Mouse (Mus musculus): Measurements from ENCODE around the gene Taf9. TPM values are rescaled to one million over a fixed set of nuclear protein-coding genes. Genes with fewer than 3 reads are reported as not detected.

Gene Taf9
- 1.8 TPM in 1 of 2 replicates, not detected in the other for total RNA-seq (2014; rRNA removed; ENCODE audit: low replicate concordance)
- polyA plus RNA-seq (2015; fragmentation: Nextera tagmentation; extraction: Ambion mirVana), result 7.9 and 10.5 TPM in 2 replicates

GRCm38 (mm10) chr13:100651439-100652186 is at the start of gene Taf9:
Gene Taf9, plus strand, starts transcription at chr13:100651579.
- under 1% methylated on average over 61 of the region's 63 CpGs for WGBS
- TF ChIP-seq CTCF (IDR thresholded peaks at IDR 0.05; ENCODE audit: low read depth) (no peak), EP300 (IDR thresholded peaks at IDR 0.05; ENCODE audit: low read depth) (no peak)
- ATAC-seq (ENCODE audit: insufficient read depth, low read depth), result peak; percentile 66

GRCm38 (mm10) chr13:100602239-100602902 is 49.0 kb upstream of the Taf9 start:
- ATAC-seq (ENCODE audit: insufficient read depth, low read depth), result no peak
- no peak overlapping the region for H3K4me3 ChIP-seq (ENCODE audit: low read depth, low read length)
- no peak overlapping the region for H3K9ac ChIP-seq (replicated peaks; ENCODE audit: low read depth, low read length)
- no peak for DNase-seq (ENCODE audit: low spot score)
- WGBS, result 76% methylated on average over 5 of the region's 5 CpGs
- H3K36me3 ChIP-seq (replicated peaks; ENCODE audit: control insufficient read depth, insufficient read depth, low read length), result no peaks in the 10 kb centered on the region
- no peaks in the 10 kb centered on the region for H3K27me3 ChIP-seq (ENCODE audit: control insufficient read depth, insufficient read depth, low read length)
- no peaks in the 10 kb centered on the region for H3K4me1 ChIP-seq (ENCODE audit: control insufficient read depth, insufficient read depth)
- no peaks in the 10 kb centered on the region for H3K9me3 ChIP-seq (replicated peaks; ENCODE audit: control insufficient read depth, low read length)
- TF ChIP-seq CTCF (IDR thresholded peaks at IDR 0.05; ENCODE audit: low read depth) (no peak), EP300 (IDR thresholded peaks at IDR 0.05; ENCODE audit: low read depth) (no peak)
- no peak overlapping the region for H3K27ac ChIP-seq (ENCODE audit: low read depth)
- no peak overlapping the region for H3K4me2 ChIP-seq (ENCODE audit: low read depth, low read length)

More at GRCm38 (mm10) chr13:100651439-100652186, at the start of gene Taf9:
- Histone ChIP-seq H3K9me3 (replicated peaks; ENCODE audit: control insufficient read depth, low read length) (no peaks in the 10 kb centered on the region), H3K4me2 (ENCODE audit: low read depth, low read length) (peak within 1 kb of the TSS; percentile 68), H3K27ac (ENCODE audit: low read depth) (peak within 1 kb of the TSS; percentile 96), H3K9ac (replicated peaks; ENCODE audit: low read depth, low read length) (peak within 1 kb of the TSS; percentile 93), H3K36me3 (replicated peaks; ENCODE audit: control insufficient read depth, insufficient read depth, low read length) (peaks cover 5% of the 10 kb centered on the region), H3K27me3 (ENCODE audit: control insufficient read depth, insufficient read depth, low read length) (no peaks in the 10 kb centered on the region), H3K4me1 (ENCODE audit: control insufficient read depth, insufficient read depth) (peaks cover 6% of the 10 kb centered on the region), H3K4me3 (ENCODE audit: low read depth, low read length) (peak within 1 kb of the TSS; percentile 89)
- peak; percentile 45 for DNase-seq (ENCODE audit: low spot score)

- WGBS, result 88% methylated on average over 10 of the region's 10 CpGs
- ATAC-seq (ENCODE audit: insufficient read depth, low read depth), result no peak
- TF ChIP-seq CTCF (IDR thresholded peaks at IDR 0.05; ENCODE audit: low read depth), result no peak
- no peak for TF ChIP-seq EP300 (IDR thresholded peaks at IDR 0.05; ENCODE audit: low read depth)
Observed at GRCm38 (mm10) chr13:100603031-100603737, 48.2 kb upstream of the Taf9 start.

GRCm38 (mm10) chr13:100603738-100604095 is 47.7 kb upstream of the Taf9 start:
- no peaks in the 10 kb centered on the region for H3K9me3 ChIP-seq (replicated peaks; ENCODE audit: control insufficient read depth, low read length)
- no peaks in the 10 kb centered on the region for H3K4me1 ChIP-seq (ENCODE audit: control insufficient read depth, insufficient read depth)
- no peak overlapping the region for H3K4me3 ChIP-seq (ENCODE audit: low read depth, low read length)
- H3K9ac ChIP-seq (replicated peaks; ENCODE audit: low read depth, low read length), result no peak overlapping the region
- no peaks in the 10 kb centered on the region for H3K27me3 ChIP-seq (ENCODE audit: control insufficient read depth, insufficient read depth, low read length)
- no peak for DNase-seq (ENCODE audit: low spot score)
- no peaks in the 10 kb centered on the region for H3K36me3 ChIP-seq (replicated peaks; ENCODE audit: control insufficient read depth, insufficient read depth, low read length)
- H3K27ac ChIP-seq (ENCODE audit: low read depth), result no peak overlapping the region
- TF ChIP-seq CTCF (IDR thresholded peaks at IDR 0.05; ENCODE audit: low read depth), result no peak
- TF ChIP-seq EP300 (IDR thresholded peaks at IDR 0.05; ENCODE audit: low read depth), result no peak
- WGBS, result 82% methylated on average over 11 of the region's 11 CpGs
- no peak for ATAC-seq (ENCODE audit: insufficient read depth, low read depth)
- H3K4me2 ChIP-seq (ENCODE audit: low read depth, low read length), result no peak overlapping the region

More at GRCm38 (mm10) chr13:100603031-100603737, 48.2 kb upstream of the Taf9 start:
- Histone ChIP-seq H3K27me3 (ENCODE audit: control insufficient read depth, insufficient read depth, low read length) (no peaks in the 10 kb centered on the region), H3K9ac (replicated peaks; ENCODE audit: low read depth, low read length) (no peak overlapping the region), H3K4me1 (ENCODE audit: control insufficient read depth, insufficient read depth) (no peaks in the 10 kb centered on the region), H3K27ac (ENCODE audit: low read depth) (no peak overlapping the region), H3K4me2 (ENCODE audit: low read depth, low read length) (no peak overlapping the region), H3K9me3 (replicated peaks; ENCODE audit: control insufficient read depth, low read length) (no peaks in the 10 kb centered on the region), H3K36me3 (replicated peaks; ENCODE audit: control insufficient read depth, insufficient read depth, low read length) (no peaks in the 10 kb centered on the region), H3K4me3 (ENCODE audit: low read depth, low read length) (no peak overlapping the region)
- DNase-seq (ENCODE audit: low spot score), result no peak

- no peaks in the 10 kb centered on the region for H3K4me1 ChIP-seq (ENCODE audit: control insufficient read depth, insufficient read depth)
- H3K4me2 ChIP-seq (ENCODE audit: low read depth, low read length), result no peak overlapping the region
- ATAC-seq (ENCODE audit: insufficient read depth, low read depth), result no peak
- no peak overlapping the region for H3K9ac ChIP-seq (replicated peaks; ENCODE audit: low read depth, low read length)
- 63% methylated on average over 1 of the region's 1 CpGs for WGBS
- no peak overlapping the region for H3K27ac ChIP-seq (ENCODE audit: low read depth)
- H3K4me3 ChIP-seq (ENCODE audit: low read depth, low read length), result no peak overlapping the region
- no peaks in the 10 kb centered on the region for H3K9me3 ChIP-seq (replicated peaks; ENCODE audit: control insufficient read depth, low read length)
- no peaks in the 10 kb centered on the region for H3K27me3 ChIP-seq (ENCODE audit: control insufficient read depth, insufficient read depth, low read length)
- DNase-seq (ENCODE audit: low spot score), result no peak
- no peaks in the 10 kb centered on the region for H3K36me3 ChIP-seq (replicated peaks; ENCODE audit: control insufficient read depth, insufficient read depth, low read length)
- TF ChIP-seq CTCF (IDR thresholded peaks at IDR 0.05; ENCODE audit: low read depth) (no peak), EP300 (IDR thresholded peaks at IDR 0.05; ENCODE audit: low read depth) (no peak)
Observed at GRCm38 (mm10) chr13:100605845-100606244, 45.5 kb upstream of the Taf9 start.

All from heart, postnatal 0 days (tissue).